Mouse (Mus musculus): Measurements from ENCODE around the gene Nfatc4. TPM values are rescaled to one million over a fixed set of nuclear protein-coding genes. Genes with fewer than 3 reads are reported as not detected.

The Nfatc4 gene
- 0.20 and 0.88 TPM in 2 replicates for polyA plus RNA-seq (2012; ENCODE audit: low replicate concordance)

GRCm38 (mm10) chr14:55822991-55823762 lies at the start of gene Nfatc4:
Gene Nfatc4, plus strand, starts transcription at chr14:55823144.

DNA sequence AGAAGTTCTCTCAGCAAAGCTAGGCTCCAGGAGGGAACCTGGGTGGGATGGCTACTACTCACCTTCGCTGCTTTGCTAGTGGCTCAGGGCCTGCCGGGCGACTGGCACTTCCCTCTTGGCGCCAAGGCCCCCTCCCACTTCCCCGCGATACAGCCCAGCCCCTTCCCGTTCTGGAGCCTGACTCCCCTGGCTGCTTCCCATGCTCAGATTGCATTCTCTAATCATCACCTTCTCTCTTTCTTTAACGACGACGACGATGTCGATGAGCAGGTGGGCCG lies 39.0 kb upstream of the Nfatc4 start, which contains the start of gene Adcy4:
Gene Adcy4, minus strand, starts transcription at position 138 of the 278 bp plus-strand sequence.

GRCm38 (mm10) chr14:55788256-55789050 lies 34.5 kb upstream of the Nfatc4 start, which contains the start of gene Ripk3:
Gene Ripk3, minus strand, starts transcription at chr14:55788865.

DNA sequence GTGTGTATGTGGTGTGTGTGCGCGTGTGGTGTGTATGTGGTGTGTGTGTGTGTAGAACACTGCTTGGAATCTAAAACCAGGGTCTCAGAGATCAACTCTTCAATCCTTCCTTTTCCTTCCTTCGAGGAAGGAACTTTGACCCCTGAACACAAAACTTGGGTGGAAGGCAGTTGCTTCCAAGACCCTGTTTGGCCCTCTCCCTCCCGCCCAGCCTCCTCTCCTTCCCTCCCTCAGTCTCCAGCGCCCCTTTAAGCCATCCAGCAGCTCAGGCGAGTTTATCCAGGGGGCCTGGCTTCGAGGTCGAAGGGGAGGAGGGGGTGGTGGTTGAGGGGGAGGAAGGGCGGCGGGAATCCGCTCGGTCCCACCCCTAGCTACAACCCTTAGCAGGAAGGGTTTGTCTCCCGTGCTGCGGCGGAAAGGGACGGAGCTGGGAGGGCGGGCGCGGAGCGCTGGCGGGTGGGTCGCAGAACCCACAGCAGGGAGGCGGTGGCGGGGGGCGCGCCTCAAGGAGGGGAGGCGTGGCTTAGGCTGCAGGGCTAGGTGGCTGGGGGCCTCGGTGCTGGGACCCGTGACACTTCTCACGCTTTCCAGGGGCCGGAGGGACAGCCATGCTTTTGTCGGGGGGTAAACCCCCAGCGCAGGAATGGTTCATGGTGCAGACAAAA lies 30.8 kb downstream of the Nfatc4 start, which contains the start of gene Nynrin:
Gene Nynrin, plus strand, starts transcription at position 390 of the 665 bp plus-strand sequence.

Other genes starting within 250 kb of the Nfatc4 start
- gene Fitm1, start 247.5 kb upstream of the Nfatc4 start, polyA plus RNA-seq (2012; ENCODE audit: low replicate concordance), result not detected in 2 replicates
- 69.7 and 113 TPM in 2 replicates for gene Psme1, start 245.0 kb upstream of the Nfatc4 start, polyA plus RNA-seq (2012; ENCODE audit: low replicate concordance)
- 25.0 and 35.4 TPM in 2 replicates for gene Emc9, start 237.8 kb upstream of the Nfatc4 start, polyA plus RNA-seq (2012; ENCODE audit: low replicate concordance)
- gene Psme2, start 232.0 kb upstream of the Nfatc4 start, polyA plus RNA-seq (2012; ENCODE audit: low replicate concordance), result 21.1 and 39.3 TPM in 2 replicates
- 31.7 and 39.6 TPM in 2 replicates for gene Rnf31, start 231.4 kb upstream of the Nfatc4 start, polyA plus RNA-seq (2012; ENCODE audit: low replicate concordance)
- gene Irf9, start 219.6 kb upstream of the Nfatc4 start, polyA plus RNA-seq (2012; ENCODE audit: low replicate concordance), result 22.2 and 204 TPM in 2 replicates
- 7.8 and 19.7 TPM in 2 replicates for gene Rec8, start 205.1 kb upstream of the Nfatc4 start, polyA plus RNA-seq (2012; ENCODE audit: low replicate concordance)
- gene Ipo4, start 187.2 kb upstream of the Nfatc4 start, polyA plus RNA-seq (2012; ENCODE audit: low replicate concordance), result 18.3 and 108 TPM in 2 replicates
- gene Gm49378, start 185.2 kb upstream of the Nfatc4 start, polyA plus RNA-seq (2012; ENCODE audit: low replicate concordance), result 18.9 TPM in 1 of 2 replicates, not detected in the other
- 20.7 and 31.5 TPM in 2 replicates for gene Tm9sf1, start 179.3 kb upstream of the Nfatc4 start, polyA plus RNA-seq (2012; ENCODE audit: low replicate concordance)
- 0.41 TPM in 1 of 2 replicates, not detected in the other for gene Tssk4, start 173.0 kb upstream of the Nfatc4 start, polyA plus RNA-seq (2012; ENCODE audit: low replicate concordance)
- gene Mdp1, start 162.6 kb upstream of the Nfatc4 start, polyA plus RNA-seq (2012; ENCODE audit: low replicate concordance), result 11.3 and 12.5 TPM in 2 replicates
- 3.1 and 25.0 TPM in 2 replicates for gene Gmpr2, start 151.2 kb upstream of the Nfatc4 start, polyA plus RNA-seq (2012; ENCODE audit: low replicate concordance)
- 32.6 and 33.7 TPM in 2 replicates for gene Nedd8, start 151.0 kb upstream of the Nfatc4 start, polyA plus RNA-seq (2012; ENCODE audit: low replicate concordance)
- 49.1 and 49.7 TPM in 2 replicates for gene Tinf2, start 141.3 kb upstream of the Nfatc4 start, polyA plus RNA-seq (2012; ENCODE audit: low replicate concordance)
- 4.5 and 11.0 TPM in 2 replicates for gene Tgm1, start 109.2 kb upstream of the Nfatc4 start, polyA plus RNA-seq (2012; ENCODE audit: low replicate concordance)
- 8.7 and 22.8 TPM in 2 replicates for gene Rabggta, start 100.9 kb upstream of the Nfatc4 start, polyA plus RNA-seq (2012; ENCODE audit: low replicate concordance)
- 4.0 and 4.2 TPM in 2 replicates for gene Dhrs1, start 77.5 kb upstream of the Nfatc4 start, polyA plus RNA-seq (2012; ENCODE audit: low replicate concordance)
- 57.8 and 83.1 TPM in 2 replicates for gene Nop9, start 77.5 kb upstream of the Nfatc4 start, polyA plus RNA-seq (2012; ENCODE audit: low replicate concordance)
- not detected in 2 replicates for gene Cideb, start 64.7 kb upstream of the Nfatc4 start, polyA plus RNA-seq (2012; ENCODE audit: low replicate concordance)
- gene Ltb4r2, start 61.7 kb upstream of the Nfatc4 start, polyA plus RNA-seq (2012; ENCODE audit: low replicate concordance), result 0.20 TPM in 1 of 2 replicates, not detected in the other
- gene Ltb4r1, start 57.2 kb upstream of the Nfatc4 start, polyA plus RNA-seq (2012; ENCODE audit: low replicate concordance), result 1.1 and 3.8 TPM in 2 replicates
- 1.5 and 1.8 TPM in 2 replicates for gene Adcy4, start 39.0 kb upstream of the Nfatc4 start, polyA plus RNA-seq (2012; ENCODE audit: low replicate concordance)
- 54.1 and 55.8 TPM in 2 replicates for gene Ripk3, start 34.3 kb upstream of the Nfatc4 start, polyA plus RNA-seq (2012; ENCODE audit: low replicate concordance)
- gene Nynrin, start 30.9 kb downstream of the Nfatc4 start, polyA plus RNA-seq (2012; ENCODE audit: low replicate concordance), result 0.07 and 0.18 TPM in 2 replicates
- not detected in 2 replicates for gene Cbln3, start 61.2 kb downstream of the Nfatc4 start, polyA plus RNA-seq (2012; ENCODE audit: low replicate concordance)
- 8.0 and 11.3 TPM in 2 replicates for gene Khnyn, start 61.8 kb downstream of the Nfatc4 start, polyA plus RNA-seq (2012; ENCODE audit: low replicate concordance)
- gene Sdr39u1, start 77.1 kb downstream of the Nfatc4 start, polyA plus RNA-seq (2012; ENCODE audit: low replicate concordance), result 7.5 and 10.8 TPM in 2 replicates
- 0.23 and 0.34 TPM in 2 replicates for gene Cma1, start 121.5 kb downstream of the Nfatc4 start, polyA plus RNA-seq (2012; ENCODE audit: low replicate concordance)
- gene Cma2, start 127.8 kb downstream of the Nfatc4 start, polyA plus RNA-seq (2012; ENCODE audit: low replicate concordance), result not detected in 2 replicates
- 0.35 TPM in 1 of 2 replicates, not detected in the other for gene Mcpt1, start 194.8 kb downstream of the Nfatc4 start, polyA plus RNA-seq (2012; ENCODE audit: low replicate concordance)
- not detected in 2 replicates for gene Mcpt9, start 207.4 kb downstream of the Nfatc4 start, polyA plus RNA-seq (2012; ENCODE audit: low replicate concordance)
- not detected in 2 replicates for gene Mcpt2, start 218.9 kb downstream of the Nfatc4 start, polyA plus RNA-seq (2012; ENCODE audit: low replicate concordance)
- gene Mcpt4, start 239.2 kb downstream of the Nfatc4 start, polyA plus RNA-seq (2012; ENCODE audit: low replicate concordance), result 0.75 TPM in 1 of 2 replicates, not detected in the other